Mouse (Mus musculus) liver, embryonic 15.5 days (tissue): ENCODE measurements around the gene Lfng. TPM values are rescaled to one million over a fixed set of nuclear protein-coding genes. Genes with fewer than 3 reads are reported as not detected.

Experiments used
- ATAC-seq: fragments of 200-750 bp; cut with Nextera tagmentation; 2 replicates; pipeline ENCODE4 v1.8.0; 2017; ENCODE audit warnings: moderate number of reproducible peaks, mild to moderate bottlenecking, moderate library complexity; ENCODE audit not compliant: insufficient read depth
- H3K27ac ChIP-seq: fragments of 300-500 bp; sonication (generic); replicated peaks from 2 replicates; pipeline ENCODE4 v1.5.1; 2015; ENCODE audit warnings: mild to moderate bottlenecking, inconsistent platforms
- H3K27me3 ChIP-seq: fragments of 300-500 bp; sonication (generic); 2 replicates; pipeline ENCODE4 v1.6.1; 2015; ENCODE audit warnings: mild to moderate bottlenecking, inconsistent platforms
- H3K36me3 ChIP-seq: fragments of 300-500 bp; sonication (generic); replicated peaks from 2 replicates; pipeline ENCODE4 v1.6.1; 2015; ENCODE audit warnings: moderate library complexity, mild to moderate bottlenecking, inconsistent platforms
- H3K4me1 ChIP-seq: fragments of 300-500 bp; sonication (generic); replicated peaks from 2 replicates; pipeline ENCODE4 v1.6.1; 2015; ENCODE audit warnings: inconsistent platforms
- H3K4me2 ChIP-seq: fragments of 300-500 bp; sonication (generic); 2 replicates; pipeline ENCODE4 v1.6.1; 2015; ENCODE audit warnings: moderate library complexity, mild to moderate bottlenecking, inconsistent platforms
- H3K4me3 ChIP-seq: fragments of 300-500 bp; sonication (generic); replicated peaks from 2 replicates; pipeline ENCODE4 v1.5.1; 2015; ENCODE audit warnings: mild to moderate bottlenecking, inconsistent platforms
- H3K9ac ChIP-seq: fragments of 300-500 bp; sonication (generic); 2 replicates; pipeline ENCODE4 v1.6.1; 2015; ENCODE audit warnings: moderate library complexity, mild to moderate bottlenecking, inconsistent platforms
- H3K9me3 ChIP-seq: fragments of 300-500 bp; sonication (generic); replicated peaks from 2 replicates; pipeline ENCODE4 v1.6.1; 2016; ENCODE audit warnings: inconsistent platforms
- WGBS: fragments of 180-500 bp; shearing (Covaris S2); methylation state at CpG from one replicate; pipeline ENCODE4 v1.1.7; 2015; ENCODE audit warnings: mixed read lengths; ENCODE audit not compliant: insufficient replicate concordance; 5-methylcytosine and 5-hydroxymethylcytosine counted together
- polyA plus RNA-seq: library from polyadenylated mRNA; unstranded; fragments of >200 nt; fragmentation: Nextera tagmentation; extraction: Ambion mirVana; gene quantifications from 2 replicates; pipeline ENCODE4 v1.2.1, GENCODE M21; 2015

The Lfng gene
- polyA plus RNA-seq, 1 experiment from 2014 or later = 11.0 TPM

DNA sequence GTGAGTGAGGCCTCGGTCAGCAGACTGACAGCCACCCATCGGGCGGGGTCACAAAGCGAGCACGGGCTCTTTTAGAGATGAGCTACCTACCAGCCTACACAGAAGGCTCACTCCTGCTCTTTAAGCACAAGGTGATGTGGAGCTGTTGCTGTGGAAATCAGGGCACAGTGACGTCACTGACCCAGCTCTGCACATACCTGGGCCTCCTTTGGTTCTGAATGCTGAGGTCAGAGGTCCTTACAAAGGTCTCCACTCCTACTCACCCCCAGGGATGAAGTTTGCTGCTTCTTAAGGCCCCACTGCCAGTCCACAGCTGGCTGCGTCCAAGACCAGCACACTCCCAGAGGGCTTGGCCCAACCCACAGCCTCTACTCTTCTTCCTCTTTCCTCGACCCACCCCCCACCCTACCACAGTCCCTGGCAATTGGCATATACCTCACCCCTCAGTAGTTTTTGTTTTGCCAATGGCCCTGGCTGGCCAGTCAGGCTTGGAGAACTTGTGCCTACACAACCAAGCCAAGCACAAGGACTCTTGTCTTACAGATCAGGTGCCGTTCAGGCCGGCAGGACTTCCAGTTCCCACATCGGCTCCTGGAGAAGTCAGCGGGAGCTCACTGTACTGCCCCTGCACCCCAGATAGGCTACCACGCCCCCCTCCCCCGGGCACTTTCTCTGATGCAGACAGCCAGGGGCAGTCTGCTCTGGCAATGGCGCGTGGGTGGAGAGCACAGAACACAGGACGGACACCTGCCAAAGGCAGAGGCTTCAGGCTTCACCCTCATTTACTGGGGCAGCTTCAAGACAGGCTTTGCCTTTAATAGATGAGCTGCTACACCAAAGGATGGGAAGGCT is 55.8 kb downstream of the Lfng start:
- Histone ChIP-seq H3K27ac (no peak overlapping the region), H3K9ac (no peak overlapping the region), H3K27me3 (0 out of 2 replicates have a peak, but pooled peaks cover 5% of the 10 kb centered on the region), H3K4me2 (no peak overlapping the region), H3K4me3 (no peak overlapping the region), H3K36me3 (no peaks in the 10 kb centered on the region), H3K4me1 (peaks cover 15% of the 10 kb centered on the region; the same call in 1 of the 2 replicates), H3K9me3 (no peaks in the 10 kb centered on the region)
- ATAC-seq = peak; percentile 41; the same call in 1 of the 2 replicates
- 44% methylated on average over 17 of the region's 17 CpGs for WGBS

DNA sequence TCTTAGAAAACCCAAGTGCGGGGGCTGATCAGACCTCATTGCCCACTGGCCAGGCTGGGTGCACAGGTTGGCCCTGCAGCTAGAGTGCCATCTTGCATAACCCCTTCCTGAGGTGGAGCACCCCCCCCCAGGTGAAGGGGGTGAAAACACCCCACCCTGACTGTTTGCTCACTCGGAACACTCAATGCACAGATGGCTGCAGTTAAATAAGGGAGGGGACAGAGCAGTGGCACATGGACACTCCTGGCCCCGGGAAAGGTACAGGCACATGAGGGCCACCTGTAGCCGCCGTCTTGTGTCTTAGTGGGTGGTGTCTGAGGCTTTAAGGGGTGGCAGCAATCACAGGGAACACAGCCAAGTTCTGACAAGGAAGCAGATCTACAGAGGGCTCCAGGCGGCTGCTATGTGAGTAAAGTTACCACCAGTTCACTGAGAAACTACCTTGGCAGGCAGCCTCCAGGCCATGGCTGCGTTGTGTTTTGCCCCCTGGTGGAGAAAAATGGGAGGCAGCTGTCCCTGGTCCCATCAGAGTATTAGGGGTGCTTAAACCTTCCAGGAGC is 56.6 kb downstream of the Lfng start:
- H3K9me3 ChIP-seq = no peaks in the 10 kb centered on the region
- 0 out of 2 replicates have a peak, but pooled peaks cover 5% of the 10 kb centered on the region for H3K27me3 ChIP-seq
- WGBS = 44% methylated on average over 7 of the region's 7 CpGs
- no peak overlapping the region for H3K27ac ChIP-seq
- peaks cover 2% of the 10 kb centered on the region for H3K36me3 ChIP-seq
- no peak overlapping the region for H3K9ac ChIP-seq
- peaks cover 15% of the 10 kb centered on the region; the same call in 1 of the 2 replicates for H3K4me1 ChIP-seq
- H3K4me3 ChIP-seq = no peak overlapping the region
- ATAC-seq = no peak
- no peak overlapping the region for H3K4me2 ChIP-seq

Other genes starting within 250 kb of the Lfng start
- gene Snx8, start 218.1 kb upstream of the Lfng start, polyA plus RNA-seq = 9.8 and 12.5 TPM in 2 replicates
- 76.2 and 93.5 TPM in 2 replicates for gene Eif3b, start 188.0 kb upstream of the Lfng start, polyA plus RNA-seq
- gene Gm4869, start 161.7 kb upstream of the Lfng start, polyA plus RNA-seq = not detected in 2 replicates
- gene Chst12, start 101.8 kb upstream of the Lfng start, polyA plus RNA-seq = 8.9 and 10.4 TPM in 2 replicates
- gene Grifin, start 42.2 kb upstream of the Lfng start, polyA plus RNA-seq = 1.4 and 1.9 TPM in 2 replicates
- gene Ttyh3, start 41.7 kb downstream of the Lfng start, polyA plus RNA-seq = 6.7 and 7.6 TPM in 2 replicates
- gene Iqce, start 95.1 kb downstream of the Lfng start, polyA plus RNA-seq = 4.1 and 4.2 TPM in 2 replicates
- gene Brat1, start 97.7 kb downstream of the Lfng start, polyA plus RNA-seq = 7.2 and 7.5 TPM in 2 replicates
- 1.4 and 1.7 TPM in 2 replicates for gene Amz1, start 116.8 kb downstream of the Lfng start, polyA plus RNA-seq
- gene Gna12, start 223.1 kb downstream of the Lfng start, polyA plus RNA-seq = 14.1 and 18.9 TPM in 2 replicates